Mouse (Mus musculus) brain, embryonic 14.5 days (tissue): ENCODE data around the gene G0s2.

ENCODE experiments used
- CTCF ChIP-seq: fragments of 200-500 bp; IDR thresholded peaks from 2 replicates; pipeline ENCODE4 v1.5.1; 2012; ENCODE audit warnings: inconsistent platforms, mild to moderate bottlenecking, moderate library complexity, borderline replicate concordance; ENCODE audit not compliant: insufficient read depth, insufficient read length; ENCODE audit errors: extremely low read depth
- POLR2A ChIP-seq: fragments of 200-500 bp; IDR thresholded peaks from 2 replicates; pipeline ENCODE4 v1.6.1; 2012; ENCODE audit warnings: mild to moderate bottlenecking, inconsistent platforms, borderline replicate concordance; ENCODE audit not compliant: poor library complexity, insufficient read depth, insufficient read length, severe bottlenecking; ENCODE audit errors: extremely low read depth

DNA sequence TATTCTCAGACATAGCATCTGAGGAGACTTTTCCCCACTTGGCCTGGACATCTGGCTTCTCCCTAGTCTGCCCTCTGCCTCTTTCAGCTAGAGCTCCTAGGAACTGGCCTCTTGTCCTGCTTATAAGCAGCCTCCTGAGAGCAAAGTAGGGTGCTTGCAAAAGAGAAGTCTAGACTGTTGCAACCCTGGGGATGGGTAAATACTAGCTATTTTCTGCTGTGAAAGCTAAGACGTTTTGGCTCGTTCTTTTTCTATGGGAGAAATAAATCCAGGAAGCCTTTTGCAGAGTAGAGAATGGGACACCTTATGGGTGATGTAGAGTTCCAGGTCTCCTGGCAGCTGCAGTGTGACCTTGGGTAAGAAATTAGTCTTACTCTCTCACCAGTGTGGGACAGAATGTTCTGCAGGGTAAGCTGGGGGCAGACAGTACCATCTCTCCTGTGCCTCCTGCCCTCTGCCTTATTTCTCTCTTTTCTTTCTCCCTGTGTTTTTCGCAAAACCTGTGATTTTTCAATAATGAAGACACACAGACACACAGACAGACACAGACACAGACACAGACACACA is 37.6 kb upstream of the G0s2 start:
- TF ChIP-seq POLR2A, result no peak
- no peak for TF ChIP-seq CTCF
